Mouse (Mus musculus) spleen, postnatal 10 days (tissue): Measurements from ENCODE around the gene Rsrc1.

Experiments used
- DNase-seq, 2 experiments: peaks; one replicate each; pipeline ENCODE4 v3.0.0; 2021 to 2022; ENCODE audit warnings: low spot score in 2 of 2

Gene Rsrc1

DNA sequence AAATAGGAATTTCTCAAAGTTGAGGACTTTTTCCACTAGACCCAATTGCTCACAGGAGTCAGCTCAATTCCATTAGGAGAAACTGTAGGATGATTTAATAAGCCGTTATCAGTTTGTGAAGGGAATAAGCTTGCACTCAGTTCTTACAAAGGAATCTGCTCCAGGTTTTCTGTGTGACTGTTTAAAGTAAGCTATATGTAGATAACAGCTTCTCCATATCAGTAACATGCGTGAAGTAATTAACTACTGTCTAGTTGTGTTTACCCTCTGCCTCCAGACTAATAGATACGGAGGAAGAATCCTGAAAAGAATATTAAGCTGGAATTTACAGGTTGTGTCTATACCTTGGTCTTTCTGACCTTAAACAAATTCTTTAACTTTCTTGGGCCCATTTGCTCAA, 299.1 kb downstream of the Rsrc1 start:
- DNase-seq = no peak

DNA sequence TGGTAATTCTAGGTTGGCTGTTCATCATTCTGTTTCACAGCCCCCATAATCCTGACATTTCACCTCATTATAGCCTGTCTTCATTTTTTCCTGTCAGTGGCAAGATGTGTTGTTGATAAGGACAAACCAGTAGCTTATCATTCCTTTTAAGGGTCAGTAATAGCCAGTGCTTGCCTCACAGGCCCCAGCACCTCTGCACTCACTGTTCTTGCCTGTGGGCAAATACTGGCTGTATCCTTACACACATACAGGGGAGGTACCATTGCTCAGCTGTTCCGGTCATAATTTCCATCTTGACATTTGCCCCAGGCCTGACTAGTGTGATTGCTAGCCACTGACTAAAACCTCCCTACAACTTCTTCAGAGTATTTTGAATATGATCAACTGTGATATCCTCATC, 302.8 kb downstream of the Rsrc1 start:
- DNase-seq = no peak

DNA sequence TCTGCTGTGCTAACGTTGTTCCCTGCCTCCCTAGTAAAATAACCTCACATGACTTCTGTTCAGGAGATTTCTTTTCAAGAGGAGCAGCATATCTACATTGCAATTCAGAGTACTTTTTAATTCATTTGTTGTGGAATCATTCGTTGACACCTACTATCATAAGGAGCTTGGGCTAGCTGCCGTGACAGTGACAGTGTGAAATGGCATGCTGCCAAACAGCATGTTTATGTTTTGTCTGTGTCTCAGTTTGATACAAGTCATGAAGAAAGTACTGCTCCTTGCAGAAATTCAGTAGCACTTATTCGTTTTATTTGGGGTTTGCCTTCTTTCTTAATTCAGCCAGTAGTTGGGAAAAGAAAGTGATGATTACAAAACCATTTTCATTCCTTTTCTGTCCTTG, 303.7 kb downstream of the Rsrc1 start:
- no peak for DNase-seq

DNA sequence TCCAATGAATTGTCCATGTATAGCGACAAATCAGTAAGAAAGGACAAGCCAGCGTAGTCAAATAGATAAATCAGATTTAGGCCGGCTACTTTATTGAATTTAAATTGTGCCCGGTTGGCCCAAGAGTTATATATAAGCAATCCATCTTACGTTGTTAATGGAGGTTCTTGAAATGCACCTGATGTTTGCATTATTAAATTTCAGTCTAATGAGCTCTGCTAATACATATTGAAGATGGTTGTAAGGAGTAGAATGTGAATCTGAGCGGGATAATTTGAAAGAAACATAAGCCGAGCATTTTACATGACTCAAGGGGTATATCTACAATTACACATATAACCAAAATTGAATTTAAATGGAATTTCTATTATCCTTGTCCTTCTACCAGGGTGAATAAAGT, 307.5 kb downstream of the Rsrc1 start:
- no peak for DNase-seq

DNA sequence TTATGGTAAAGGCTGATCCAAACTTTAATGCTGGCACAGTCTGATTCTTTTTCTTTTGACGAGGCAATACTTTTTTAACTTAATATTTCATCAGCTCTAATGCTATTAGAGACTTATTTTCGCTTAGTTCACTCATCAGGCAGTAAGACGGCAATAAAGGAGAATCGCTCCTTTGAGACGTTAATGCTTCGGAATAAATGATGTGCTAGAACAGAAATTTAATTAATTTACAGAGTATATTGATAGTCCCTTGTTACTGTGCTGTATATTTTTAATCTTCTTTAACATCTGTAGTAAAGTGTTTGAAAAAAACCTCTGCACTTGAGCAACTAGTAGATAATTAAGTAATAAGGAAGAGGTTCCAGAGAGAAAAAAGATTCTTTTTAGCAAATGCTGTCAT, 308.3 kb downstream of the Rsrc1 start:
- no peak for DNase-seq

DNA sequence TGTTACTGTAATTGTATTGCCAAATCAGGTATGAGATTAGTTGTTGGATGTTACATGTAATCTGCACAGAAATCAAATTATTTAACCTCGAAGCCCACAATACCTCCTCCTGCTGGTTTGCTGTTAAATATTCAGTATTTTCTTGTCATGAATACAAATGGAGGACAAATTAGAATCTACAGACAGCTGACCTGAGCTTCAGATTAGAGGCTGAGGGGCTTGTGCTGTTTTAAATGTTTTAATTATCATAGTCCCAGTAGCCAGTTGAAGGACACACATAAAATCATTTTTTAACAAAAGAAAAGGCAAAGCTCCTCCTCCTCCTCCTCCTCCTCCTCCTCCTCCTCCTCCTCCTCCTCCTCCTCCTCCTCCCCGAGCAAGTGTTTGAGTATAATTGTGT, 327.5 kb downstream of the Rsrc1 start:
- DNase-seq = no peak

DNA sequence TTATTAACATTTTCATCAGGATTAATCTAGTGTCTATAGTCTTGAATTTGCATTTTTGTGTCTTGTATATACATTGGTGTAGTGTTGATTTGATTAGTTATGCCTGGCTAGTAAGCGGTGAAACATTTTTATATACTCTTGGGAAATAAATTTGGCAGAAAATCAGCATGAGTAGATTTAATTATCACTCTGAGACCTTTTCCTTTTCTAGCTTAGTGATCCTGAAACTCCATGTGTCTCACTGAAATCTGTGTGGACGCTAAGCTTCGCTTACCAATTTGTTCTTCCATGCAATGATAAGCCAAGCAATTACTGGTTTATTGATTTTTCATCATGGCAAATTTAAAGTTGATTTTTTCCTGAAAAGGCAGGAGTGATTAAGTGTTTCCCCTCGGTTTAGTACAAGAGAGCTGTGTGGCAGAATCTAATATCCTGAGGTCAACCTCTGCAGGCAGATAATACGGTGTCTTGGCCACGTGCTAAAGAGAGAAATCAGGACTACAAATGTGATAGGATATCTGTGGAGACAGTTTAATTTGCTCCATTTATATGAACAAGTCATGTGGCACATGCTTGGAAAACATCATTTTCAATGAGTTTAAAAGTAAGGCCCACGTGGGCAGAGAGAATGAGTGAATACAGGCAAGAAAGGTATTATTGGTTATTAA, 328.6 kb downstream of the Rsrc1 start:
- no peak for DNase-seq

DNA sequence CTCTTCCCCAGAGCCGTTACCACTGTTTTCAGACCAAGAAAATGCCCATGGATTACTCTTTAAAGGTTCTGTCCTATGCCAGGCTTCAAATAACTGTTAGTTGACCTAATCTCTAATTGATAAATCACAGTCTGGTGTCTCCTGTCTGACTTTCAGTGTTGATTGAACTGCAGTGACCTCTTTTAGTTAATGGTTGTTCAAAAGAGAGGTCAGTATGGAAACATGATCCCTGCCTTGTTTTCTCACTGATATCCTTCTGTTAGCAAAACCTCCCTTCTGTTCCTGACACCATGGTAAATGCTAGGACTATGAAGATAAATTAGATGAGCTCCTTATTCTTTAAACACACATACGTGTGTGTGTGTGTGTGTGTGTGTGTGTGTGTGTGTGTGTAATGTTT, 330.2 kb downstream of the Rsrc1 start:
- DNase-seq = no peak

DNA sequence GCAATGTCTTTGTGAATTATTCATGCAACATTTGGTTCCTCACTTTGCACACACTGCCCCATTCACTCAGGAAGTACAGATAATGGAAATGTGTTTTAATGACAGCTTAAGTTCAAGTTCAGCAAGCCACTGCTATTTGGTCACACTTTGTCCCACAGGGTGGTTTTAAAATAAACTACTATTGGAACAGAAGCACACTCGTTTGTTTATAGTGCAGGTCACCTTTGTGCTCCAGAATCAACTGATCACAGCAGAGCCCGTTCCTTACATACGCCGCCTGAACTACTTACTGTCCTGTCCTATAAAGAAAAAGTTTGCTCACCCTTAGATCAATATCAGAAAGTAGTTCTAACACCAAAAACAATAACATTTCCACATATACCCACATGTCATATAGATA, 341.2 kb downstream of the Rsrc1 start:
- DNase-seq = no peak

DNA sequence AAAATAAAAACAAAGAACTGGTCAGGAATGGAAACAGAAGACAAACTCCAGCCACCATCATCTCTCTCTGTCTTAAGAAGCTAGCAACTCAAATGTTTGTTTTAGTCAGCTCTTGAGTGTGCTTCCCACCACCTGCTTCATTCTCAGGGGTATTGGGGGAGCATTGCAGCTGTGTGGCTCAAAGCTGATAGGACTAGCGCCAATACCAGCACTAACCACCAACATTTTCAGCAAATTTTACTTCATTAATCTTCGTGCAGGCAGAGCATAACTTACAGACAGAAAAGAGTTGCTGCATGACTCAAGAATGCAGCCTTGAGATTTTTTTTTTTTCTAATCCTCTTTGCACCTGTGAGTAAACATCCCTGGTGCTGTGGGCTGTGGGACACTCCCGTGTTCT, 358.4 kb downstream of the Rsrc1 start:
- DNase-seq = no peak

DNA sequence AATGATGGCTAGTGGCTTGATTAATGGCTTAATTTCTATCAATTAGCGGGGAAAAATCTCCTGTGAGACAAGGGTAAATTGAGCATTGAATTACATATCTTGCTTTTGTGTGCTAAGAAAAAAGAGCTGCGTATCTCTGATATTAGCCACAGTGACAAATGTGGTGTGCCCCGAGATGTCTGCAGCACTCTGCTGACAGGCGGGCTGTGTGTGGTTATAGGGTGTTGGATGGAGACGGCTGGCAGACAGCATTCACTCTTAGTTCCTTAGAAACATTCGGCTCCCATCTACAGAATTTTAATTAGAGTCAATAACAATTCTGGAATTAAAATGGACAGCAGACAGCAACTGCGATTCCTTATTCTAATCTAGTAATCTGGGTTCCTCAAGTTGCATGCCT, 359.7 kb downstream of the Rsrc1 start:
- DNase-seq = no peak

DNA sequence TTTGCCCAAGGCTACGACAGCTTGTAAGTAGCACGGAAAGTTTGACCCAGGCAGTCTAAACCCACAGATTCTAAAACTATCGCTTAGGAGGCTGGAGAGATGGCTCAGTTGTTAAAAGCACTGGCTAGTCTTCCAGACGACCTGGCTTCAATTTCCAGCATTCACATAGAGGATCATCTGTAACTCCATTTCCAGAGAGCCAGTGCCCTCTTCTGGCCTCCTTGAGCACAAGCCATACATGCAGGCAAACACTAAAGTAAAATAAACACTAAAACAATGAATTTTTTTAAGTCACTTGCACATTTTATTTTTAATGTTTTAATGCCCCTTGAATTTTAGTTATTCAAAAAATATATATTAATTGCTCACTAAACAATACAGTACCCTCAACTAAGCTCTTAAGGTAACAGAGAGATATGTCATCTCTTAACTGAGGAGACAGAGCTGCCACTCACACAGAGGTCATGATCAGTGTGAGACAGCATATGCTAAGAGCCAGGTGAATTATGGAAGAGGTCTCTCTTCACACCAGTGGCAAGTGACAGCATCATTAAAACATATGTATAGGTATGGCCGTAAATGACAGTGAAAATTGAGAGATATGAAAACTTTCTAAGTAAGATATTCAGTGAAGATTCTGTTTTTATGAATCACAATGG, 361.9 kb downstream of the Rsrc1 start:
- DNase-seq = no peak

DNA sequence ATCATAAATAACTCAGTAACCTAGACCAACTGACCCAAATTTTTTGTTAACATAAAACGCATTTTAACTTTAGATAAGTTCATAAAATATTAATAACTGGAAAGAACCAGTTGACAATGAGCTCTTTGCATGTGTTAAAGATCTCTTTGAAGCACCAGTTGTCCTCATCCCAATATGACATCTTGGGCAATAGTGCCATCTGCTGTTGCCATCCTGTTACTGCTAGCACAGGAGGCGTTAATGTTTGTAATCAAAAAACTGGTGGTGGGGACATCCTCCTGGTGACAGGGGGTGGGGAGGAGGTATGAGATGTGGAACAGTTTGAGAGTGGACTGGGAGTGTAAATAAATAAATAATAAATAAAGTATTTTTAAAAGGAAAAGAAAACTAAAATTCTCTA, 363.4 kb downstream of the Rsrc1 start:
- DNase-seq = peak; percentile 20 to 63

DNA sequence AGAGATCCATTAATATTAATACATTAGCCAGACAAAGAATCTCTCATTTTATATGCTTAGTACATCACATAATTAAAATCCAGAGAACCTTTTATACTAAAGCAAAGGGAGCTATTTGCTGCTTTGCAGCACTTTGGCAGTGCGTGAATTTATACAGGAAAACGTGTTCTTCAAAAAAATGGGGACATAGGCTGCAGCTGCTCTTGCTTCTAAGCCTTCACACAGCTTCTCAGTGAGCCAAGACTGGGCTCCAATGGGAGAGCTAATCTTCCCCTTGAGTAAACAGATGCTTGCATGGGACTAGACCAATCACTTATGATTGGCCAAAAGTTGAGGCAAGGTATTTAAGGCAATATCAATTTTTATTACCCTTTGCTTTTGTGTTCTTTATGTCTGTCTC, 365.5 kb downstream of the Rsrc1 start:
- DNase-seq = no peak

DNA sequence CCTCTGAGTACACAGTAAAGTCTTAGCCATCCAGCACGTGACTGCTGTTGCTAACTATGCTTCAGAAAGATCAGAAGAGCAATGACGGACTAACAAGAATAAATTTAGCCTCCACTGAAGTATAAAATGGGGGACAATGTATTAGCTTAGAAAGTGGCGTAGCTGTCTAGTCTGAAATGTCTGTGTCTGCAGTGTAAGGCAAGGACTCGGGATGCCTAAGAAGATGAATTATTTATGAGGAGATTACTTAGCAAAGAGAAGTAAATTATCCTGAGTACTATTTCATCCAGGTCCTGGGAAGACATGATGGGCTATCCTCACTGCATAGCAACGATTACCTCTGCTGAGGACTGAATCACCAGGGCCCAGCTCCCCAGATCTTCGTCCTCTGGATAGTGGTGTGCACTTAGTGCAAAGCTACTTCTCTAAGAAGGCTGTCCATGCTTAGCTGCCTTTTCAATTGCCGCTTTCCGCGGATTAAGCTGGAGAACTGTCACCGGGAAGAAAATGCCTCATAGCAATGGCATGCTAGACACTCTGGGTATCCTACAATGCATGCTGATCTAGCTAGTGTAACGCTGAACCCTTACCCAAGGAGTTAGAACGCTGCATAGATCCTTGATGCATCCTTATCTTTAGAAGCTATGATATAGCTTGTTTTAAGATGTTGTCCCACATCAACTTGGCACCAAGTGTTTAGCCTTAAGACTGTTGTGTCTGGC, 370.4 kb downstream of the Rsrc1 start:
- DNase-seq = no peak

DNA sequence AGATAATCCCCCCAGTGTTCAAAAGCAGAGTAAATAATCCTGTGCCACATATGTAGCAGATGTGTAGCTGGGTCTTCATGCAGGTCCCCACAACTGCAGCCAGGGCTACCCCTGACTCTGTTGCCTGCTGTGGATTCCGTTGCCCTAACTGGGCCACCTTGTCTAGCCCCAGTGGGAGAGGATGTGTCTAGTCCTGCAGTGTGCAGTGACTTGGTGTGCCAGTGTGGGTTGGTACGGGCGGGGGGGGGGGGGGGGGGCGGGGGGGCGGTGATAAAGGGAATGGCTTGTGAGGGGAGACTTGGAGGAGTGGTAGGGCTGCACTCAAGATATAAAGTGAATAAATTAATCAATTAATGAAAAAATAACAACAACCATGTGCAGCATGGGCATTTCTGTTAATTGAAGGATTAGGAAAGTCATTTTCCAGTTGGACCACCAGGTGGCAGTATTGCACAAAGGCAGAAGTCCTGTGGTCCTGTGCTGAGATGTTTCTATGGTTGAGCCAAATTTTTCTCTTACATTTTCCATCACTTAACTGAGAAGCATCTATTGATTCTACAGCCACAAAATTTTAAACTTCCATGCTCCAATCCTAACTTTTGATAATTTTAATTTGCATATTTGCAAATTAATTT, 371.1 kb downstream of the Rsrc1 start:
- DNase-seq = peak in 1 of 2 experiments; percentile 68

DNA sequence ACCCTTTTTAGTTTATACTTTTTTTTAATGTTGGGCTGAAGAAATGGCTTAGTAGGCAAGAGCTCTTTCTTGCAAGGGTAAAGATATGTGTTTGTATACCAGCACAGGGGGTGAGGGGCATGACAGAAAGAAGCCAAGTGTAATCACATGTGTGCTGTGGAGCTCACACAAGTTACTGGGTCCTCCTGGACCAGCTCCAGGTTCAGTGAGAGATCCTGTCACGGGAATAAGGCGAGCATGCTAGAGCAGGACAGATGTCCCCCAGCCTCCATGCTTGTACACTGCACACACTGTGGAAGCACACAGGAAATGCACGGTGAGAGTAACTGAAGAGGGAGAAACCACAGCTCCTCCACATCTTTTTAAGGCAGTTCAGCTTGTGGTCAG, 371.6 kb downstream of the Rsrc1 start:
- DNase-seq = no peak

DNA sequence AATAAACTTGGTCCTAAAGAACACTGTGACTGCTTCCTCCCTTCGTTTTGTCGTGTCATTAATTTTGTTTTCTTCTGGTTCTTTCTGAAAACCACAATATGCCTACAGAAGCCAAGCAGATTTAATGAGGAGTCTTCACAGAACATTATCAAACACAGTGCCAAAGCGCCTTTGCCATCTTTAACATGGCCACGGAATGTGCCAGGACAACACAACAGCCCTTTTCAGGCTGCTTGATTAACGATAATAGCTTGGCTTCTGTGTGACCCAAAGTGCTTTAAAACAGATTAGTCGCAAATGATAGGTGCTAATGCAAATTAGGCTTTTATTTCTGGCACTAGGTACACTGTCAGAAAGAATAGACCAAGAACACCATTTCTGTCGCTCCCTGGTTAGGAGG, 377.2 kb downstream of the Rsrc1 start:
- no peak for DNase-seq

DNA sequence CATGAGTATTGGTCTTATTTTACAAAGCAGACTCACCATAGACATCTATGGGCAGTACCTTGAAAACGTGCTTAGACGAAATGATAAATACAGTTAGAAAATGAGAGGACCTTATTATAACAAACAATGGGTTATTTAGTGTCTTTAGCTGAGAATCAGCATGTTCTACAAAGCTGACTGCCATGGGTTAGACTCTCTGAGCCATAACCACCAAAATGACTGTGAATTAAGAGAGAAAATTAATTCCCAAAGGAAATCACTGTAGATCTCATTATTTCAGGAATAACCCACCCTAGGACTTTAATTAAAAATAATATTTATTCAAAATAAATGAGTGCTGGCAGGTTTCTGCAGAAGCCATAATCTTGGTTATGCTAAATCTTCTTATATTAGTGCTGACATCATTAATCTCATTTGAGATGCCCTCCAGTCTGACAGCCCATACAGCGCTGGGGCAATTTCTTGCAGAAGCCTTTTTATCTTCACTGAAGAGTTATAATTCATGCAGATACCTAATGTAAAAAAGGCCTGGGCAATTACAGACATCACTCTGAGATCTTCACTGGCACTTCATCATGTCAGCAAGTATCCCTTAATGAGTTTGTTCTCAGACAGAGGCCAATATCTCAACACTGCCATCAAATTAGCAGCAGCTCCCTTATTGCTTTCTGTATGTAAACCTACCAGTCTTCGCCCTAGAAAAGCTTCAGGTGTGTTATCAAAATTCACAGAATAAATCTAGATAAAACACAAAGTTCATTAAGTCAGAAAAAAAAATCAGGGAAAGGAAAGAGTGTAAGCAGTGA, 385.1 kb downstream of the Rsrc1 start:
- no peak for DNase-seq

DNA sequence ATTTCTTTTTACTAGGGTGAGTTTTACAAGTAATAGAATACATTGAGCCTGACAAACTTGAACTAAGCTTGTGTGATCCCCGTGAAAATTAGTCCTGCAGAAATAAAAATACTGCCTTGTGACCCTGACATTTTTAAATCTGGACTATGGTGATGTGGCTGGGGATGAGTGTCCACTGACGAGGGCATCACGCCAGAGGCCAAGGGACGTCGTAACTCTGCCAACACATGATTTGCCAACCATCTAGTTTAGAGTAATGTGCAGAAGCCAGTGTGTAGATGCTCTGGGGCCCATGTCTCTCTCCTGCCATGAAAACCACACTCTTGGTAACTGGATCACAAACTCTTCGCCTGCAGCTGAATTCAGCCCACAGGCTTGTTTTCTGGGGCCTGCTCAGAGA, 386.3 kb downstream of the Rsrc1 start:
- no peak for DNase-seq

DNA sequence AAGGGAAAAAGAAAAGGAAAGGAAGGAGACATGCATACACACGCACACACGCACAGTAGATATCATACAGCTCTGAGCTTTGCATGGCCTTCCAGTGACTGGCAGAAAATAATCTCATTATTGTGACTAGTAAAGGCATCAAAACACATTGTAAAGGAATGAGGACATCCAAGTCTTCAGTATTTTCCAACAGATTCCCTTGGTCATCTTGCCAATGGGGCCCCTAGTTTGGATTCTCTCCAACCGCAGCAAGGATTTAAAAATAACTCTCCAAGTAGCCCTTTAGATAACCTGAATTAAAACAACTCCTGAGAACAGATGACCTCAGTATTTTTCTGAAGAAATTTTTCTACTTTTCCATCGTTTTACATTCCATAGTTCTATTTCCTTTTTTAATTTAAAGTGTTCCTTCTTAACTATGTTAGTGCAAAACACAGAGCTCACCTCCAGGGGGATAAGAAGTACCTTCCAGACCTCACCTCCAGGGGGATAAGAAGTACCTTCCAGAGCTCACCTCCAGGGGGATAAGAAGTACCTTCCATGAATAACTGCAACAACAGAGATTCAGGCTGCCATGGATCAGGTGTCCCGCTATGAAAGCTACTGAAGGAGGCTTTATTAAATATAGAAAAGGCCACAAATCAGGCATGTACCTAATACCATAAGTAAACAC, 388.4 kb downstream of the Rsrc1 start:
- DNase-seq = no peak
